Mouse (Mus musculus) CH12.LX (cell line): ENCODE results near the gene Mybpc3. TPM values are rescaled to one million over a fixed set of nuclear protein-coding genes. Genes with fewer than 3 reads are reported as not detected.

ENCODE experiments used
- DNase-seq: peaks from one replicate; pipeline ENCODE4 v3.0.0-alpha.2; 2013; ENCODE audit errors: extremely low read depth
- H3K27ac ChIP-seq: 2 replicates; pipeline ENCODE4 v1.5.1; 2012; ENCODE audit warnings: low read depth, mild to moderate bottlenecking, control low read depth, moderate library complexity; ENCODE audit not compliant: insufficient read depth
- H3K27me3 ChIP-seq: replicated peaks from 2 replicates; pipeline ENCODE3; 2012; ENCODE audit warnings: inconsistent platforms
- H3K36me3 ChIP-seq, 2 experiments: replicated peaks in 1 of 2; 2 replicates each; pipeline versions ENCODE3 to v1.6.1; 2012; ENCODE audit warnings: inconsistent platforms in 1 of 2, low read length in 1 of 2, mild to moderate bottlenecking in 1 of 2, mixed read lengths in 1 of 2, moderate library complexity in 1 of 2; ENCODE audit not compliant: control insufficient read depth in 1 of 2, insufficient read depth in 1 of 2
- H3K4me1 ChIP-seq, 2 experiments: 2 replicates each; pipeline ENCODE4 v1.6.1; 2012; ENCODE audit warnings: inconsistent platforms in 1 of 2, moderate library complexity in 1 of 2; ENCODE audit not compliant: insufficient read depth in 2 of 2, control insufficient read depth in 1 of 2
- H3K4me2 ChIP-seq: 2 replicates; pipeline ENCODE4 v1.6.1; 2012; ENCODE audit warnings: low read depth, mild to moderate bottlenecking, control low read depth; ENCODE audit not compliant: poor library complexity, insufficient read depth, severe bottlenecking
- H3K4me3 ChIP-seq, 3 experiments: fragments of 150-350 bp in 1 of 3; sonication (generic) in 1 of 3; replicated peaks in 1 of 3; 2 replicates each; pipeline versions ENCODE3 to v1.5.1; 2011 to 2012; ENCODE audit warnings: low read depth in 2 of 3, low read length in 2 of 3, mild to moderate bottlenecking in 2 of 3, moderate library complexity in 2 of 3, control low read depth in 1 of 3, improper control_type of control experiment in 1 of 3, inconsistent platforms in 1 of 3, mixed read lengths in 1 of 3; ENCODE audit not compliant: poor library complexity in 1 of 3
- H3K79me2 ChIP-seq: replicated peaks from 2 replicates; pipeline ENCODE4 v1.6.1; 2012; ENCODE audit warnings: mild to moderate bottlenecking, moderate library complexity; ENCODE audit not compliant: control insufficient read depth, poor library complexity, insufficient read depth, severe bottlenecking; ENCODE audit errors: extremely low read depth
- H3K9ac ChIP-seq: 2 replicates; pipeline ENCODE4 v1.6.1; 2012; ENCODE audit warnings: low read depth, mild to moderate bottlenecking, control low read depth, moderate library complexity; ENCODE audit not compliant: insufficient read depth
- H3K9me3 ChIP-seq: replicated peaks from 2 replicates; pipeline ENCODE3; 2012; ENCODE audit warnings: low read length, inconsistent platforms, mixed read lengths
- CTCF ChIP-seq, 2 experiments: IDR thresholded peaks in 1 of 2; conservative IDR thresholded peaks in 1 of 2; 2 replicates each; pipeline ENCODE4 v1.5.1; 2011 to 2012; ENCODE audit warnings: low read depth in 2 of 2, low read length in 2 of 2, improper control_type of control experiment in 1 of 2, inconsistent platforms in 1 of 2, mild to moderate bottlenecking in 1 of 2, moderate library complexity in 1 of 2
- E2F4 ChIP-seq: IDR thresholded peaks from 2 replicates; pipeline ENCODE4 v1.6.1; 2011; ENCODE audit warnings: low read depth, low read length, improper control_type of control experiment; ENCODE audit not compliant: insufficient replicate concordance
- ETS1 ChIP-seq: conservative IDR thresholded peaks from 2 replicates; pipeline ENCODE4 v1.6.1; 2012; ENCODE audit warnings: low read depth, mild to moderate bottlenecking, inconsistent platforms, low read length, improper control_type of control experiment, moderate library complexity
- GABPA ChIP-seq: IDR thresholded peaks from 2 replicates; pipeline ENCODE4 v1.6.1; 2012; ENCODE audit warnings: low read depth, low read length, improper control_type of control experiment, inconsistent platforms; ENCODE audit not compliant: insufficient replicate concordance
- HCFC1 ChIP-seq: IDR thresholded peaks from 2 replicates; pipeline ENCODE4 v1.6.1; 2012; ENCODE audit warnings: low read depth, mild to moderate bottlenecking, inconsistent platforms, low read length, improper control_type of control experiment
- IRF4 ChIP-seq: IDR thresholded peaks from 2 replicates; pipeline ENCODE4 v1.6.1; 2014; ENCODE audit warnings: low read depth, mild to moderate bottlenecking, inconsistent platforms, low read length, improper control_type of control experiment
- JUN ChIP-seq: IDR thresholded peaks from 2 replicates; pipeline ENCODE4 v1.6.1; 2011; ENCODE audit warnings: low read depth, mild to moderate bottlenecking, low read length, improper control_type of control experiment, moderate library complexity; ENCODE audit not compliant: insufficient read depth
- MEF2A ChIP-seq: IDR thresholded peaks from 2 replicates; pipeline ENCODE4 v1.6.1; 2014; ENCODE audit warnings: low read depth, mild to moderate bottlenecking, inconsistent platforms, low read length, improper control_type of control experiment, borderline replicate concordance
- MXI1 ChIP-seq: IDR thresholded peaks from 2 replicates; pipeline ENCODE4 v1.6.1; 2011; ENCODE audit warnings: mild to moderate bottlenecking, low read depth, low read length, improper control_type of control experiment
- NRF1 ChIP-seq: IDR thresholded peaks from 2 replicates; pipeline ENCODE4 v1.6.1; 2014; ENCODE audit warnings: low read depth, mild to moderate bottlenecking, inconsistent platforms, low read length, improper control_type of control experiment, moderate library complexity
- RAD21 ChIP-seq: IDR thresholded peaks from 2 replicates; pipeline ENCODE4 v1.6.1; 2011; ENCODE audit warnings: low read depth, mild to moderate bottlenecking, low read length, improper control_type of control experiment, moderate library complexity
- SIN3A ChIP-seq: IDR thresholded peaks from 2 replicates; pipeline ENCODE4 v1.6.1; 2012; ENCODE audit warnings: low read length, improper control_type of control experiment, inconsistent platforms
- SMC3 ChIP-seq: IDR thresholded peaks from 2 replicates; pipeline ENCODE4 v1.6.1; 2011; ENCODE audit warnings: low read depth, low read length, improper control_type of control experiment
- TBP ChIP-seq: conservative IDR thresholded peaks from 2 replicates; pipeline ENCODE4 v1.6.1; 2011; ENCODE audit warnings: low read depth, low read length, improper control_type of control experiment
- UBTF ChIP-seq: IDR thresholded peaks from 2 replicates; pipeline ENCODE4 v1.6.1; 2012; ENCODE audit warnings: low read depth, mild to moderate bottlenecking, inconsistent platforms, low read length, improper control_type of control experiment, moderate library complexity
- USF2 ChIP-seq: conservative IDR thresholded peaks from 2 replicates; pipeline ENCODE4 v1.6.1; 2011; ENCODE audit warnings: low read depth, low read length, improper control_type of control experiment
- ZMIZ1 ChIP-seq: IDR thresholded peaks from 2 replicates; pipeline ENCODE4 v1.6.1; 2012; ENCODE audit warnings: low read depth, mild to moderate bottlenecking, inconsistent platforms, low read length, improper control_type of control experiment
- ZNF384 ChIP-seq: IDR thresholded peaks from 2 replicates; pipeline ENCODE4 v1.6.1; 2012; ENCODE audit warnings: low read depth, low read length, improper control_type of control experiment, inconsistent platforms
- dilution Hi-C: fragments of 300-500 bp; cut with MboI; formaldehyde crosslinking; loops from 2 replicates; pipeline ENCODE4 v1.14.3; 2020; ENCODE audit warnings: low sequenced_read_pairs; ENCODE audit not compliant: extremely low pct_unique_long_range_greater_than_20kb, extremely low pct_ligation_motif_present
- in situ Hi-C: fragments of 300-500 bp; cut with MboI; formaldehyde crosslinking; loops from 3 replicates; pipeline ENCODE4 v1.14.3; 2019; ENCODE audit warnings: low sequenced_read_pairs, low pct_ligation_motif_present, low pct_unique_long_range_greater_than_20kb, mixed read lengths
- polyA plus RNA-seq: library from polyadenylated mRNA; unstranded; fragments of >175 nt; gene quantifications from 2 replicates; pipeline ENCODE4 v1.2.1, GENCODE M21; 2012; ENCODE audit warnings: low read depth; ENCODE audit not compliant: insufficient read length
- total RNA-seq, 2 experiments: library from RNA; depleted of rRNA; stranded (reverse); fragments of 300-350 nt in 1 of 2; fragments of >200 nt in 1 of 2; gene quantifications; 2 replicates each; pipeline ENCODE4 v1.2.3; 2012 to 2014

Mybpc3 gene
- total and polyA plus RNA-seq, 3 experiments, result 0.04 to 0.27 (median 0.07) TPM

- H3K4me1 ChIP-seq, result peaks cover 0 to 9% of the 10 kb centered on the region in 2 experiments; a peak in 1 of 4 replicates
- dilution Hi-C loops, result no loop called here
- no peak overlapping the region for H3K9ac ChIP-seq
- H3K4me3 ChIP-seq, result no peak overlapping the region
- H3K4me2 ChIP-seq, result no peak overlapping the region
- in situ Hi-C loops, result no loop called here
- TF ChIP-seq ZMIZ1, result no peak
- no peak for TF ChIP-seq MXI1
- no peak for TF ChIP-seq SMC3
- no peak for TF ChIP-seq E2F4
- TF ChIP-seq TBP, result no peak
- no peak for TF ChIP-seq HCFC1
- TF ChIP-seq GABPA, result no peak
- TF ChIP-seq CTCF (conservative IDR thresholded peaks at IDR 0.05 in 1 of 2, IDR thresholded peaks at IDR 0.05 in 1 of 2; ENCODE audit: low read depth in 2 of 2, low read length in 2 of 2), result no peak
- TF ChIP-seq IRF4, result no peak
- no peak for TF ChIP-seq MEF2A
- no peak for TF ChIP-seq NRF1
- no peak for TF ChIP-seq RAD21
- TF ChIP-seq UBTF, result no peak
- no peaks in the 10 kb centered on the region for H3K9me3 ChIP-seq
- no peak overlapping the region for H3K27ac ChIP-seq
- no peaks in the 10 kb centered on the region for H3K79me2 ChIP-seq
- no peak for DNase-seq
- H3K27me3 ChIP-seq, result no peaks in the 10 kb centered on the region
- peaks cover 43 to 71% of the 10 kb centered on the region in 2 experiments for H3K36me3 ChIP-seq
Observed at GRCm38 (mm10) chr2:91175490-91175889, 57.5 kb downstream of the Mybpc3 start.

- H3K9me3 ChIP-seq, result no peaks in the 10 kb centered on the region
- in situ Hi-C loops, result no loop called here
- dilution Hi-C loops, result no loop called here
- H3K4me2 ChIP-seq, result no peak overlapping the region
- H3K27me3 ChIP-seq, result no peaks in the 10 kb centered on the region
- H3K4me3 ChIP-seq, result no peak overlapping the region
- DNase-seq, result no peak
- no peak overlapping the region for H3K27ac ChIP-seq
- peaks cover under 1% of the 10 kb centered on the region for H3K79me2 ChIP-seq
- H3K4me1 ChIP-seq, result peaks cover 0 to 16% of the 10 kb centered on the region in 2 experiments; a peak in 3 of 4 replicates
- no peak overlapping the region for H3K9ac ChIP-seq
- peaks cover 41 to 68% of the 10 kb centered on the region in 2 experiments for H3K36me3 ChIP-seq
- TF ChIP-seq USF2 (no peak), ETS1 (no peak), MXI1 (no peak), NRF1 (no peak), ZNF384 (no peak), UBTF (no peak), SIN3A (no peak), JUN (no peak), E2F4 (no peak)
Observed at GRCm38 (mm10) chr2:91176234-91176633, 58.3 kb downstream of the Mybpc3 start.
